Mouse (Mus musculus) megakaryocyte progenitor cell, adult 5-6 weeks (primary cell): ENCODE results near the gene Snorc. TPM values are rescaled to one million over a fixed set of nuclear protein-coding genes. Genes with fewer than 3 reads are reported as not detected.
"Not testable (repeated sequence)": the region's sequence is repeated elsewhere in the genome, so short reads cannot be mapped to it uniquely, and the experiment has no call there.

Experiments
- ATAC-seq: replicated peaks from 2 replicates; pipeline ENCODE4 v1.8.0; 2016; ENCODE audit warnings: mild to moderate bottlenecking, moderate TSS enrichment, inconsistent platforms; ENCODE audit not compliant: poor library complexity
- total RNA-seq, 2 experiments: library from RNA; stranded (forward) in 1 of 2; stranded (reverse) in 1 of 2; fragments of 157-497, 149-512 nt in 1 of 2; fragments of 200-1000 nt in 1 of 2; gene quantifications; 2 replicates each; pipeline versions ENCODE4 v1.2.3 to v1.2.4; 2015 to 2017

The Snorc gene
- total RNA-seq (2015) (not detected in 2 replicates), total RNA-seq (2017) (not detected in 2 replicates)

- not testable (repeated sequence) for ATAC-seq
Observed at GRCm38 (mm10) chr1:87469971-87470370, at the start of gene Snorc. Snorc (plus strand) TSS chr1:87470271.

GRCm38 (mm10) chr1:87435125-87435524 lies 34.9 kb upstream of the Snorc start:
- no peak for ATAC-seq

- no peak for ATAC-seq
Observed at GRCm38 (mm10) chr1:87436583-87436982, 33.5 kb upstream of the Snorc start.

- ATAC-seq, result peak; percentile 71
Observed at GRCm38 (mm10) chr1:87447183-87448104, 22.6 kb upstream of the Snorc start.

- ATAC-seq, result no peak
Observed at GRCm38 (mm10) chr1:87449432-87449831, 20.6 kb upstream of the Snorc start.

- no peak for ATAC-seq
Observed at GRCm38 (mm10) chr1:87456425-87456824, 13.6 kb upstream of the Snorc start.

- ATAC-seq, result no peak
Observed at GRCm38 (mm10) chr1:87458045-87458444, 12.0 kb upstream of the Snorc start.

GRCm38 (mm10) chr1:87459856-87460255 lies 10.2 kb upstream of the Snorc start:
- not testable (repeated sequence) for ATAC-seq

GRCm38 (mm10) chr1:87467469-87467868 lies 2.6 kb upstream of the Snorc start:
- ATAC-seq, result no peak

GRCm38 (mm10) chr1:87468321-87468720 lies 1.8 kb upstream of the Snorc start:
- peak; percentile 71 for ATAC-seq

GRCm38 (mm10) chr1:87471914-87472313 lies 1.8 kb downstream of the Snorc start:
- ATAC-seq, result no peak

- ATAC-seq, result no peak
Observed at GRCm38 (mm10) chr1:87472576-87472975, 2.5 kb downstream of the Snorc start.

- no peak for ATAC-seq
Observed at GRCm38 (mm10) chr1:87475076-87475895, 5.2 kb downstream of the Snorc start.

GRCm38 (mm10) chr1:87482546-87482945 lies 12.5 kb downstream of the Snorc start:
- no peak for ATAC-seq

GRCm38 (mm10) chr1:87486386-87486785 lies 16.3 kb downstream of the Snorc start:
- no peak for ATAC-seq

GRCm38 (mm10) chr1:87492285-87492684 lies 22.2 kb downstream of the Snorc start:
- ATAC-seq, result no peak

GRCm38 (mm10) chr1:87493542-87493941 lies 23.5 kb downstream of the Snorc start:
- no peak for ATAC-seq

- ATAC-seq, result no peak
Observed at GRCm38 (mm10) chr1:87505524-87505923, 35.5 kb downstream of the Snorc start.

GRCm38 (mm10) chr1:87507857-87508256 lies 37.8 kb downstream of the Snorc start:
- no peak for ATAC-seq

GRCm38 (mm10) chr1:87508591-87509560 lies 38.8 kb downstream of the Snorc start:
- ATAC-seq, result no peak
